Mouse (Mus musculus): ENCODE data around the gene Tph2.

DNA sequence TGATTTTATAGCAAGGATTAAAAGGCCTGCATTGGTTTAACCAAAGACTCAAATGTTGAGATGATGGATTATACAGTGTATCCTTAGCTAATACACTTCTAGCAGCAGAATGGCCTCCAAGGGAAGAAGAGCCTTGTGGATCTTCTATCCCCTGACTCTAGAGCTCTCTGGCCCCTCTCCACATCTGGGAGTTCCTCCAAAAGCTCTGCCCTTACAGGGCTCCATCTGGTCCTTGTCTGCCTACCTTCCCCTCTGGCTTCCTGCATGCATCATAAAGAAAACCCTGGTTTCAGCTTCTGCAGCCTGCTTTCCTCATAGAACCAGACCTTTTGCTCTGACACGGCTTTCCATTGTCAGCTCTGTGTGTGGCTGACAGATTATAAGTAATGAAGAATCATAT, 88.6 kb downstream of the Tph2 start:
- TF ChIP-seq MAX (IDR thresholded peaks at IDR 0.05; ENCODE audit: low read depth) (no peak), USF1 (IDR thresholded peaks at IDR 0.05; ENCODE audit: low read depth) (no peak), POLR2AphosphoS2 (IDR thresholded peaks at IDR 0.05; ENCODE audit: insufficient read length, low read depth) (no peak), POLR2A (IDR thresholded peaks at IDR 0.05; ENCODE audit: insufficient read length, low read depth) (no peak), TCF12 (IDR thresholded peaks at IDR 0.05; ENCODE audit: insufficient read depth, poor library complexity, severe bottlenecking) (no peak), CEBPB (IDR thresholded peaks at IDR 0.05; ENCODE audit: insufficient read depth, poor library complexity, severe bottlenecking) (no peak), MYOD1 (IDR thresholded peaks at IDR 0.05; ENCODE audit: control insufficient read depth in 1 of 3, insufficient read length in 2 of 3, low read depth in 2 of 3) (no peak), SRF (IDR thresholded peaks at IDR 0.05; ENCODE audit: control insufficient read depth, insufficient read length, low read depth) (no peak)
